Mouse (Mus musculus) neural tube, embryonic 14.5 days (tissue): ENCODE results near the gene Sik3. TPM values are rescaled to one million over a fixed set of nuclear protein-coding genes. Genes with fewer than 3 reads are reported as not detected.

ENCODE experiments used
- ATAC-seq: fragments of 200-750 bp; cut with Nextera tagmentation; 2 replicates; pipeline ENCODE4 v1.8.0; 2017; ENCODE audit warnings: low read depth, mild to moderate bottlenecking, moderate TSS enrichment, moderate library complexity
- H3K27ac ChIP-seq: fragments of 300-500 bp; sonication (generic); 2 replicates; pipeline ENCODE4 v1.5.1; 2014; ENCODE audit warnings: low read depth, mild to moderate bottlenecking, control low read depth, low read length, moderate library complexity, mixed read lengths
- H3K27me3 ChIP-seq: fragments of 300-500 bp; sonication (generic); 2 replicates; pipeline ENCODE4 v1.6.1; 2014; ENCODE audit warnings: low read length; ENCODE audit not compliant: control insufficient read depth, insufficient read depth
- H3K36me3 ChIP-seq: fragments of 300-500 bp; sonication (generic); 2 replicates; pipeline ENCODE4 v1.6.1; 2014; ENCODE audit warnings: low read length, mixed read lengths; ENCODE audit not compliant: control insufficient read depth, insufficient read depth
- H3K4me1 ChIP-seq: fragments of 300-500 bp; sonication (generic); 2 replicates; pipeline ENCODE4 v1.6.1; 2014; ENCODE audit warnings: low read length; ENCODE audit not compliant: control insufficient read depth, insufficient read depth
- H3K4me2 ChIP-seq: fragments of 300-500 bp; sonication (generic); 2 replicates; pipeline ENCODE4 v1.6.1; 2014; ENCODE audit warnings: mild to moderate bottlenecking, low read depth, low read length, control low read depth
- H3K4me3 ChIP-seq: fragments of 300-500 bp; sonication (generic); 2 replicates; pipeline ENCODE4 v1.5.1; 2014; ENCODE audit warnings: low read depth, low read length, control low read depth, mixed read lengths
- H3K9ac ChIP-seq: fragments of 300-500 bp; sonication (generic); replicated peaks from 2 replicates; pipeline ENCODE4 v1.6.1; 2014; ENCODE audit warnings: low read depth, mild to moderate bottlenecking, control low read depth, low read length, mixed read lengths
- H3K9me3 ChIP-seq: fragments of 300-500 bp; sonication (generic); 2 replicates; pipeline ENCODE4 v1.6.1; 2016; ENCODE audit warnings: low read length; ENCODE audit not compliant: control insufficient read depth
- WGBS: fragments of 180-500 bp; shearing (Covaris S2); extraction: QIAGEN DNeasy Blood & Tissue Kit; methylation state at CpG from one replicate; pipeline ENCODE4 v1.1.7; 2014; 5-methylcytosine and 5-hydroxymethylcytosine counted together
- polyA plus RNA-seq: library from polyadenylated mRNA; unstranded; fragments of >200 nt; fragmentation: Nextera tagmentation; extraction: Ambion mirVana; gene quantifications from 2 replicates; pipeline ENCODE4 v1.2.1, GENCODE M21; 2014

The Sik3 gene
- polyA plus RNA-seq, 1 experiment from 2014 or later, result 10.5 TPM

DNA sequence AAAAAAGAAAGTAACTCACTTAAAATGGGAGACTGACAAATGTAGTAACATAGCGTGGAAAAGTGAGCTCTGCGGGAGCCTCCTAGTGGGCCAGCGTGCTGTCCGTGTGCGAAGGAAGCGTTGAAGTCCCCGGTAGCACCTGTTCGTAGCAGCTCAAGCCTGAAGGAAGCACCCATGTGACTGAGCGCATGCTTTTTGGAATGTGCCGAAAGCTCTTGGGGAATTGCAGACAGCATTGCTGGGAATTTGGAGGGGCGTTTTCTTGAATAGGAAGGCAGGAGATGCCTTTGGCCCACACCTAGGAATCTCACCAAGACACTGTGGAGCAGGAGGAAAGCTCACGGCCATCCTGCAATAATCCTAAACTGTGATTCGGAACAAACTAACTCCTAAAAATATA is 26.2 kb downstream of the Sik3 start:
- Histone ChIP-seq H3K9me3 (no peaks in the 10 kb centered on the region), H3K27ac (no peak overlapping the region), H3K4me2 (no peak overlapping the region), H3K4me3 (no peak overlapping the region), H3K4me1 (0 out of 2 replicates have a peak, but pooled peaks cover 2% of the 10 kb centered on the region), H3K9ac (no peak overlapping the region), H3K27me3 (no peaks in the 10 kb centered on the region), H3K36me3 (no peaks in the 10 kb centered on the region)
- no peak for ATAC-seq
- WGBS, result 97% methylated on average over 13 of the region's 13 CpGs

DNA sequence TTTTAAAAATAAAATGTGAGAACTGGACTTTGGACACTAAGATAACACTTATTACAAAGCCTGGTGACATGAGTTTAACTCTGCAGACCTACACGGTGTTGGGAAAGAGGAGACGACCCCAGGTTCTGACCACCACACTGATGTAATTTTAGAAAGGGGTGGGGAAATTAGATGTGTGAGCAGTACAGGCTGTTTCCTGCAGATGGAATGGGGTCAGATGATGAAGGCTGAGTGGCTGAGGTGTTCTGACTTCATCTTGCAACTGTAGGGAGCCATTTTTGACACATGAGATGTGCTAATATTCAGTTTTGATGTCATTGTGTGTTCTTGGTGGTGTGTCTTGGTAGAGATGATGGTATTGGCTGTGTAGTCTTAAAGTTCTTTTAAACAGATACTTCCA is 28.6 kb downstream of the Sik3 start:
- no peak overlapping the region for H3K27ac ChIP-seq
- no peaks in the 10 kb centered on the region for H3K9me3 ChIP-seq
- no peaks in the 10 kb centered on the region for H3K4me1 ChIP-seq
- H3K4me3 ChIP-seq, result no peak overlapping the region
- no peak overlapping the region for H3K9ac ChIP-seq
- H3K27me3 ChIP-seq, result no peaks in the 10 kb centered on the region
- no peak overlapping the region for H3K4me2 ChIP-seq
- 91% methylated on average over 2 of the region's 2 CpGs for WGBS
- H3K36me3 ChIP-seq, result no peaks in the 10 kb centered on the region
- no peak for ATAC-seq

DNA sequence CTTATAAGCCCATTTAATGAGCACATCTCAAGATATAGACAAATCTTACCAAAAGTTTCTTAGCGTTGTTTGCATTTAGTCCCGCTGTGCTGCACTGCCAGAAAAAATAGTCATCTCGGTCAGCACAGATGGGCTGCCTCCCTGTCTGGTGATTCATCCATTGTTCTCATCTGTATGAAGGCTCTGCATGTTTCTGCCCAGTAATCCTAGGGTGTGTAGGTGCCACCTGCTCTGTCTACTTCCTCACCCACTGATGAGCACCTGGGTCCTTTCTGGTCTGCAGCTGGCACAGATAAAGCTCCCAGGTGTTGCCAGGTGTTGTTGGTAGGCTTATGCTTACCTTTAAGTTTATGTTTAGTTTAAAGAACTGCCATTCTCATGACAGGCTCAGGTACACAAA is 29.8 kb downstream of the Sik3 start:
- no peak overlapping the region for H3K9ac ChIP-seq
- no peak overlapping the region for H3K4me3 ChIP-seq
- H3K36me3 ChIP-seq, result no peaks in the 10 kb centered on the region
- WGBS, result 76% methylated on average over 3 of the region's 3 CpGs
- H3K9me3 ChIP-seq, result no peaks in the 10 kb centered on the region
- no peaks in the 10 kb centered on the region for H3K27me3 ChIP-seq
- H3K4me2 ChIP-seq, result no peak overlapping the region
- no peak for ATAC-seq
- H3K27ac ChIP-seq, result no peak overlapping the region
- no peaks in the 10 kb centered on the region for H3K4me1 ChIP-seq

DNA sequence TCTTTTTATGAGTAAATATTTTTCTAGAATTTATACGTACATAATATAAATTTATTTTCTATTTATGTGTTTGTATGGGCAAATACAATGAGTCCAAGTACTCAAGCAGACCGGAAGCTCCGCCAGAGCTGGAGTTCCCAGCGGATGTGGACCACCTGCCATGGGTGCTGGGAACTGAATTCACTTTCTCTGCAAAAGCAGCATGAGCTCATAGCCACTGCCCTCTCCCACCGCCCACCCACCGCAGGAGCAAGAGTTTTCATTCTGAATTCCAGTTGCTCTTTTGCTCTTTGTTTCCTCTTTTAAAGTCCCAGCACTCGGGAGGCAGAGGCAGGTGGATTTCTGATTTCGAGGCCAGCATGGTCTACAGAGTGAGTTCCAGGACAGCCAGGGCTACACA is 31.0 kb downstream of the Sik3 start:
- H3K27me3 ChIP-seq, result no peaks in the 10 kb centered on the region
- 89% methylated on average over 8 of the region's 8 CpGs for WGBS
- H3K4me3 ChIP-seq, result no peak overlapping the region
- no peaks in the 10 kb centered on the region for H3K36me3 ChIP-seq
- H3K4me1 ChIP-seq, result no peaks in the 10 kb centered on the region
- H3K9me3 ChIP-seq, result no peaks in the 10 kb centered on the region
- no peak overlapping the region for H3K4me2 ChIP-seq
- H3K27ac ChIP-seq, result no peak overlapping the region
- ATAC-seq, result no peak
- H3K9ac ChIP-seq, result no peak overlapping the region

DNA sequence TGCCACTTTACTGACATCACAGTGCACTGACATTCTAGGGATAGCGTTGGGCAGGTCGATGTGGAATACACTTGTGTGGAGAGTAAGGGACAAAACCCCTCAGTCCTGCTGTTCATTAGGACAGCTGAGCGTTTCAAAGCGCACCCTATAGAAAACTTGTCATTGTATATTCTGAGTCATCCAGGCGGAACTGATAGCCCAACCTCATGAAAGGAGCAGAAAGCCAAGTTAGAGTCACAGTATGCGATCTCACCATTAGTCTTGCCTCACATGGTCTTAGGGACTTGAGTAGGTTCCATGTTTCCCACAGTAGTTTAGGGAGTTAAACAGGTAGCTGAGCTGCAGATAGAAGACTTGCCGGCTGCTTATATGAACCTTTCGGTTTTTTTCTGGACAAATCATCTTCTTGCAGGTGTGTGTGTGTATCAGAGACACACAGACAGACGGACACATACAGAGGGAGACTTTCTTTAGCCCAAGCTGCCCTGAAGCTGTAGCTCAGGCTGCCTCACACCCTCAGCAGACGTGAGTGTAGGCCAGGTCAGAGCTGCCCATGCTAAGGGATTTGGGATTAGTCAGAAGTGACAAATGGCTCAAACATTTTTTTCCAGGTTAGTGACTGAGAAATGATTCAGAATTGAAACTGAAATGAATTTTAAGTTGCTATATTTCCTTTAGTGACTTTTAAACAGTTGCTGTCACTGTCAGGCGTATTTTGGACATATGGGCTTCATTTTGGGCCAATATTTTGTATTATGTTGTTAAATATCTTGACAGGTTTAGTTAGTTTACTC is 34.3 kb downstream of the Sik3 start:
- Histone ChIP-seq H3K27me3 (no peaks in the 10 kb centered on the region), H3K9me3 (no peaks in the 10 kb centered on the region), H3K27ac (no peak overlapping the region), H3K36me3 (no peaks in the 10 kb centered on the region), H3K4me2 (no peak overlapping the region), H3K9ac (no peak overlapping the region), H3K4me1 (no peaks in the 10 kb centered on the region), H3K4me3 (no peak overlapping the region)
- ATAC-seq, result no peak
- 50% methylated on average over 11 of the region's 11 CpGs for WGBS

DNA sequence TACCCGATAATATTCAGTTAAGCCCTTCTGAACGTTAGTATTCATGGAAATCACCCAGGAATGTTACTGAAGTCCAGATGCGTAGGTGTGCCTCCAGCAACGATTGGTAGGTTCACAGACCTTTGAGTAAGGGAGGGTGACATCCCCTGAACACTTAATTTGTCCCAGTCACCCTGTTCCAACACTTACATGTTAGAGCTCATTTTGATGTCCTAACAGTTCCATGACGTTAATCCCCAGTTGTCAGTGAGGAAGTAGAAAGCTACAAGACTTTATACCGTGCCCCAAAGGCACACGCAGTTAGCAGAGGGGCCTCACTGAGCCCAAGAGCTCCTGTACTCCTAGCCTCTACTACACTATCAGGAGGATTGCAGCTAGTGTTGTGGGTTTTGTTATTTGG is 36.9 kb downstream of the Sik3 start:
- 87% methylated on average over 7 of the region's 7 CpGs for WGBS
- ATAC-seq, result no peak
- no peak overlapping the region for H3K4me3 ChIP-seq

DNA sequence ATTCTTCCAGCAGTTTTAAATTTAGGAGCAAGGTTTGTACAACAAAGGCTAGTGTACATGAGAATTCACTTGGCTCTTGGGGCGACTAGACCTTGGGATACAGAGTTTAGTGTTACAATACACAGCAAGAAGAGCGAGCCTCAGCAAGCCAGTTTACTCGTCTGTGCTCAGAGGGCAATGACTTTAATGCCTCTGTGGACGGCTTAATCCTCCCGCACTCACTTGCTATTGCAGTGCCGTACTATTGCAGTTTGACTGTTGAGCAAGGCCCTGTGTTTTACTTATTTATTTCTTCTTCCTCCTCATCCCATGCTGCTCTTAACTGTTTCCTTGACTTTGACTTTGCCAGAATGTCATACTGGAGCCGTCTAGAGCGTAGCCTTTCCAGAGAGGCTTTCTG is 37.6 kb downstream of the Sik3 start:
- no peaks in the 10 kb centered on the region for H3K36me3 ChIP-seq
- H3K27ac ChIP-seq, result no peak overlapping the region
- no peak overlapping the region for H3K4me2 ChIP-seq
- no peaks in the 10 kb centered on the region for H3K4me1 ChIP-seq
- no peaks in the 10 kb centered on the region for H3K27me3 ChIP-seq
- no peak overlapping the region for H3K9ac ChIP-seq
- H3K9me3 ChIP-seq, result no peaks in the 10 kb centered on the region
- ATAC-seq, result no peak
- no peak overlapping the region for H3K4me3 ChIP-seq
- WGBS, result 78% methylated on average over 8 of the region's 8 CpGs

More for the DNA sequence above, 36.9 kb downstream of the Sik3 start:
- Histone ChIP-seq H3K9ac (no peak overlapping the region), H3K9me3 (no peaks in the 10 kb centered on the region), H3K36me3 (no peaks in the 10 kb centered on the region), H3K4me1 (no peaks in the 10 kb centered on the region), H3K4me2 (no peak overlapping the region), H3K27ac (no peak overlapping the region), H3K27me3 (no peaks in the 10 kb centered on the region)

DNA sequence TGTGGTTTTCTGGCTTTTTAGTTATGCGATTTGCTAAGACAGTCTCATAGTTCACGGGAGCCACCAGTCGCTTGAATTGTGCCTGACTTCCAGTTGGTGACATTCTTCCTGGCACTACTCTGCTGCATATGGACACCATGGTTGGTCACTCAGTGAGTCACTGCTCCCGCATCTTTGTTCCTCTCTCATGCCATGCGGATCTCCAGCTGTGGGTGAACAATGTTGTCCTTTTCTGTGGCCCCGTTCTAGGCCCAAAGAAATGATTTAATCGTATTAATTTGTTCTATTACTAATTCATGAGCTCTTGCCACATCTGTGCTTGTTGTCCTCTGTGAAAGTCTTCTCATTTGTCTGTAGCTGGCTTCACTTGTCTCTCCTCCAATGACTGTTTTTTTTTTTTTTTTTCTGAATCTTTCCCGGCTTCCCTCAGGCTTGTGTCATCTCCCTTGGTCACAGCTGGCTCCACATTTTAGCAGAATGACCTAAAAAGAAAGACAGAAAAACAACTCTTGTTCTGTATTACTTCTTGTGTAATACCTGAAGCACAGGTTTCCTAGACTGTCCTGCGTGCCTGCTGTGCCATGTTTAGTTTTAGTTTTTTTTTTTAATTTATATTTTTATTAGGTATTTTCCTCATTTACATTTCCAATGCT is 40.5 kb downstream of the Sik3 start:
- Histone ChIP-seq H3K4me1 (no peaks in the 10 kb centered on the region), H3K9ac (no peak overlapping the region), H3K27me3 (no peaks in the 10 kb centered on the region), H3K9me3 (no peaks in the 10 kb centered on the region), H3K36me3 (no peaks in the 10 kb centered on the region), H3K27ac (no peak overlapping the region), H3K4me3 (no peak overlapping the region), H3K4me2 (no peak overlapping the region)
- WGBS, result 69% methylated on average over 9 of the region's 9 CpGs
- ATAC-seq, result no peak

DNA sequence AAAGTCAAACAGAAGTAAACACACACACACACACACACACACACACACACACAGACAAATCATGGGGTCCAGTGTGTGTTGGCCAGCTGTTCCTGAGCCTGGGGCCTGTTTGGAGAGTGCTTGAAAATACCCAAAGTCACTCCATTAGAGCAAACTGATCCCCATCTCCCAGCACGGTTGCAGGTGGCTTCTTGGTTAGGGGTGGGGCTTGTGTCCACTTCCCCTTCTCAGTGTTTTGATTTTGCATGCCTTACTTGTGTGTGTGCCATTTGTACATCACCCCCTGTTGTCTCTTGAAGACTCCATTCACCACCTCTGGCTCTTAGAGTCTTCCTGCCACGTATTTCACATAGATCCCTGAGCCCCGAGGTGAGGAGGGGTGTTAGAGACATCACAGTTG is 45.4 kb downstream of the Sik3 start:
- 88% methylated on average over 3 of the region's 3 CpGs for WGBS
- H3K9ac ChIP-seq, result no peak overlapping the region
- no peaks in the 10 kb centered on the region for H3K36me3 ChIP-seq
- no peak for ATAC-seq
- no peak overlapping the region for H3K4me2 ChIP-seq
- H3K9me3 ChIP-seq, result no peaks in the 10 kb centered on the region
- H3K27ac ChIP-seq, result no peak overlapping the region
- no peaks in the 10 kb centered on the region for H3K27me3 ChIP-seq
- H3K4me3 ChIP-seq, result no peak overlapping the region
- no peaks in the 10 kb centered on the region for H3K4me1 ChIP-seq
